Mouse (Mus musculus): ENCODE measurements around the gene Tmub1.

Gene Tmub1

DNA sequence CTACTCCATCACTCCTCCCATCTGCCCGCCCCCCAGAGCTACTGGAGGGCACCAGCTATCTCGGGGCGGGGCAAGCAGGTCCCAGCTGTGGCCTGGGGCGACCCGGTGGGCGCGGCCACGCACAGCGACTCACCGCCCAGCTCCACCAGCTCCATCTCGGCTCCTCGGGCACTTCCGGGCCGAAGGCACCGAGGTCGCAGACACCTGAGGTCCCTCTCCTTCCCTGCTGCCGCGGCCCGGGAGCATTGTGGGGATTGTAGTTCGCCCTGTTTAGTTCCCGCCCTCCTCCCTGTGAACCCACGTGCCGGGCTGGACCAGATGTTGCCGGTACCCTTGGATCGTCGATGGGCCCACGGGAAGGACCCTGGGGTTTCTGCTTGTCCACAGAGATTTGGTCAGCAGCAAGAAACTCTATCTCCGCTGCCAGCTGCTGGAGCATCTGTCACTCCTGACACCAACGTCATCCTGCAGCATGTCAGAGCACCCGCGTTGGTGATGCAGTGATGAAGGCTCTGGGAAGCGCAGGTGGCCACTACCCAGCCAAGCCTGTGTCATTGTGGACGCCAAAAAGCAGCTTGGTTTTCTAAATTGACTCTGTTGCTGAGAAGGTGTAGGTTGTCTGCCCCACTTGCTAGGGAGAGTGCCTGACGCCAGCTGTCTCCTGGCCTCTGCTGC, at the start of gene Tmub1:
TSS of gene Tmub1 (minus strand) at position 231 of the 675 bp plus-strand sequence.
- 1% methylated on average over 34 of the region's 34 CpGs for WGBS

DNA sequence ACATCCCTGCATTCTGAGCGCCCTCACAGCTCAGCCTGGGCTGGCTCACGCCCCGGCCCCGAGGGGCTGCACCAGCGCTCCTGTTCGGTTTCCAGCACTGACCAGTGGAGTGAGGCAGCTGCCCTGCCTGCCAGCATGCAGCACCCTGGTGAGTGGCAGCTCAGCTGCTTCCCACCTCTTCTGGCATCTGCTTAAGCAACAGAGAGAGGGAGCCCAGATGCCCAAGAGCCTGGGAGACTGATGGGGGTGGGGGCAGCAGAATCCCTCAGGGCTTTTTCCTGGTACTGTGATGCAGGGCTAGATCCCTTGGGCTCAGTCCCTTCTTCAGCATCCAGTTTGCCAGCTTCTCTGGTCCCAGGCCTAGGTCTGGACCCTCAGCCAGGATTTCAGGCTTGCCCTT, 49.1 kb upstream of the Tmub1 start:
- 55% methylated on average over 6 of the region's 6 CpGs for WGBS

DNA sequence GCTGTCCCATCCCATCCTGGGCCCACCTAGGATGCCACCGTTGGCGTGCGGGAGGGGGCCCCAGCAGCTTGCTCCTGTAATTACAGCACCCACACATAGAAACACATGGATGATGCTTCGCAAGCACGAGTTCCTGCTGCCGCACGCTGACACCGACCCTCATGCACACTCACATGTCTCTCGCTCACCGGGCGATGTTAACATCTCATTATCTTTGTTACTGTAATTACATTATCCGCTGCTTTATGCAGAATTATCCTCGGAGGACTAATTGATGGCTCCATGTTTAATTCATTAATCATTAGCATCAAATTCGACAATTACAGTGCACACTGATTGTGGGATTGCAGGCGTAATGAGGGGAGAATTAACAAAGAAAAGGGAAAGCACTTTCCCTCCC, 47.4 kb upstream of the Tmub1 start:
- WGBS, result 62% methylated on average over 15 of the region's 15 CpGs

- WGBS, result 75% methylated on average over 16 of the region's 16 CpGs
Measured at GRCm38 (mm10) chr5:24492546-24493285, 45.1 kb upstream of the Tmub1 start.

DNA sequence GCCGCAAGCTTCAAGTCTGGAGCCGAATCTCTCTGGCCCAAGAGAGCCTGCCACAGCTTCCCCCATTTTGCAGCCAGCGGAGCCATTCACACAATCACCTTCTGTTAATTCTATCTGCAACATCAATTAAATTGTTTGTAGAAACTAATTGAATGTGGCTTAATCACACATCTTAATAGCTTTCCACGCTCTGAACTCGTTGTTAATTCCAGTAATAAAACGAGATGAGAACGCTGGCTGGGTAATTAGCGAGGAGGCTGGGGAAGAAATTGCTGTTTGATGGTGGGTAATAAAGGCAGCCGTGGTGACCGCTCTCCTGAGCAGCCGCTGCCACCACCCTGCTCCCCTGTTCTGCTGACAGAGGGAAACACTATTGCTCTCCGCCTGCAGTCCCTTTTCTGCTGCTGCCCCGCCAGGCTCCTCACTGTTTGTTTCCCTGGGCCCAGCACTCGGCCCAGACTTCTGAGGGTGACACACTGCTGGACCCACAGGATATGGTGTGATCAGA, 42.8 kb upstream of the Tmub1 start:
- WGBS, result 72% methylated on average over 14 of the region's 14 CpGs

- 75% methylated on average over 5 of the region's 5 CpGs for WGBS
Measured at GRCm38 (mm10) chr5:24486738-24487137, 39.1 kb upstream of the Tmub1 start.

DNA sequence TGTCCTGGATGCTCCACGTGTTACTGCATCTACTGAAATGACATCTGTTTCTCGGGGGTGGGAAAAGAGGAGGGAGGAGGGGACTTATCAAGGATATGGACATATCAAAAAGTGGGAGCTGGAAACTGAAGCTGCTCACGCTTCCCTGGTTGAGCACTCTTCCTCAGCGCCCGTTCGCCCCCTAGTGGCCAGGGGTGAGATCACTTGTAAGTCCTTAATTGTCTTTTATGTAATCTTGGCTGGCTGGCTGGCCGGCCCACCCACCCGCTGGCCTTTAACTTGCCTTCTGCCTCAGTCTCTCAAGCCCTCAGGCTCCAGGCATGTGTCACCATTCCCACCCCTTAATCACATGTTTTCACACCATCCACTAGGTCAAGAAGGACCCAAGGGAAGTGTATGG, 38.4 kb upstream of the Tmub1 start:
- WGBS, result 1% methylated on average over 8 of the region's 8 CpGs

GRCm38 (mm10) chr5:24484963-24485362, 37.3 kb upstream of the Tmub1 start:
- WGBS, result 32% methylated on average over 22 of the region's 22 CpGs

GRCm38 (mm10) chr5:24483326-24483725, 35.7 kb upstream of the Tmub1 start:
- WGBS, result 32% methylated on average over 11 of the region's 11 CpGs

DNA sequence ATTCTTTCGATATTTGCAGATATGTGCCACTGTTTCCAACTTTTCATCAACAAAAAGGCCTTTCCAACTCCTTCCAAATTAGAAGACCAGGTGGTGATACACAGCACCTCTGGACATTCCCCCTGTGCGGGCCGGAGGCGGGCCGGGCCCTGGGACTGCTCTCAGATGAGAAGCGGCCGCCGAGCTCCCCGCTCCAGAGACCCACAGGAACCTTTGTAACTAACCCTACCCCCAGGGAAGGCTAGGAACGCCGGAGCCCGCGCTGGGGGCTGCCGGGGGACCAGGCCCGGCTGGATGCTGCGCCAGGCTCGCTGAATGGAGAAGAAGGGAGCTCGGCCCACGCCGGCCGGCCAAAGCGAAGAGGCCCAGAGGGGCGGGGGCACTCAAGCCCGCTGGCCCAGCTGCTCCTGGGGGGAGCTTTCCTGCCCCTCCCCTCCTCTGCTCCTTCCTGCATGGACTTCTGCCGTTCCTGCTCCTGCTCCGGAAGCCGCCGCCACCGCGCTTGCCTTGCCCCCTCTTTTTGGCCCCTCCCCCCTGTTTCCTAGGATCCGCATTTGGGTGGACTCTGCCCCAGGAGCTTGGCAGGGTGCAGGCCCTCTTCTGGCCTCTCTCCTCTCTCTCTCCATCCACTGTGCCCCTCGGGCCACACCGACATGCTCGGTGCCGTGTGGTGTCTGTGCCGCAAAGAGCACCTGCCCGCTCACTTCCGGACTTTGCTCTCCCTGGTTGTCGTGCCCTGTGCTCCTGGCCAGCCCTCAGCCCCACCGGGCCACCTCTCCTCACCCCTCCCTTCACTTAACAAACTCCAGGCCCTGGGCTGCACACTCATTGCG, 34.8 kb upstream of the Tmub1 start:
- 61% methylated on average over 41 of the region's 41 CpGs for WGBS

GRCm38 (mm10) chr5:24481647-24482046, 34.0 kb upstream of the Tmub1 start:
- WGBS, result 3% methylated on average over 3 of the region's 4 CpGs

DNA sequence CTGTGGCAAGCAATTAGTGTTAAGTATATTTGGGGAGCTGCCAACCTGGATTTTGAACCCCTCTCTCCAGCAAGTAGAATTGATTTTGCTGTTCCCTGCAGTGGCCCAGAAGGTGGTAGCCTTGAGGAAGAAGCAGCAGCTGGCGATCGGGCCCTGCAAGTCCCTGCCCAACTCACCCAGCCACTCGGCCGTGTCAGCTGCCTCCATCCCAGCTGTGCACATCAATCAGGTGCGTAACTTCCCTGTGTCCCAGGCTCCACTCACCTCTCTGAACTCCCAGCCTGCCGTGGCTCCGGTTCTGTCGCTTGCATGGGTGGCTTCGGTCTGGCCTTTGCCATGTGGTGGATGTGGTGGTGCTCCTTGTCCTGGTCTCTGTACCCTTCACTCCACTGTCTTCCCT, 30.3 kb upstream of the Tmub1 start:
- WGBS, result 93% methylated on average over 9 of the region's 9 CpGs

- 71% methylated on average over 6 of the region's 6 CpGs for whole genome bisulfite sequencing
Measured at GRCm38 (mm10) chr5:24475476-24476241, 28.0 kb upstream of the Tmub1 start.

GRCm38 (mm10) chr5:24474723-24475261, 27.1 kb upstream of the Tmub1 start:
- 5% methylated on average over 67 of the region's 67 CpGs for WGBS

- WGBS, result 24% methylated on average over 77 of the region's 77 CpGs
Measured at GRCm38 (mm10) chr5:24474025-24474722, 26.5 kb upstream of the Tmub1 start.

DNA sequence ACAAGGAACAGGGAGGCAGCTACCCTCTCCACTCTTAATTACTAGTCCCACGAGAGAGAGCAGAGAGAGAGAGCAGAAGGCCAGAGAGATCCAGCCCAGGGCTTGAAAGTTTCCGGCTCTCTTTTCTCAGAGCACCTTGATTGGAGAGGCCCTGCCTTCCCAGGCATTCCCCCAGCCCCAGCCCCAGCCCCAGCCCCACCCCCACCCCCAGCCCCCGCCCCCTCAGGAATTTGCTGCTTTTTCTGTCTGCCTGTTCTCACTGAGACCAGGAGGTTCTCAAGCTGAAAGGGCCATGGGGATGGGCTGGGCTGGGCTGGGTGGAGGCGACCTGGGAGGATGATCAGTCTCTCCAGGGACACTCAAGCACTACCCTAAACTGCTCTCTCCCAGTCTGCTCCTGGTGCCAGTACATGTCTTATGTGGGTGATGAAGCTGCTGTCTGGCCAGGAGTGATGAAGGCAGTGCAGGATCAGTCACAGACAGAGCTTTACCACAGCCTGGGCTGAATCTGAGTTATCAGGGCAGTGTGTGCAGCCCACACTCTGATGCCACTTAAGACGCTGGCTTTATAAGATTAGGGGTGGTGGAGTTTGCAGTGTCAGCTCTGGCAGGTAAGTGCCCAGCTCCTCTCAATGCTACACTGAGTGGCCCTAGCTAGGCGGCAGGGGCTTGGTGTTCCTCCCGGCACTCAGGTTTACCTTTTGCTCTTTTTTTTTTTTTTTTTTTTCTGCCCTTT, 25.4 kb upstream of the Tmub1 start:
- WGBS, result 69% methylated on average over 7 of the region's 7 CpGs

DNA sequence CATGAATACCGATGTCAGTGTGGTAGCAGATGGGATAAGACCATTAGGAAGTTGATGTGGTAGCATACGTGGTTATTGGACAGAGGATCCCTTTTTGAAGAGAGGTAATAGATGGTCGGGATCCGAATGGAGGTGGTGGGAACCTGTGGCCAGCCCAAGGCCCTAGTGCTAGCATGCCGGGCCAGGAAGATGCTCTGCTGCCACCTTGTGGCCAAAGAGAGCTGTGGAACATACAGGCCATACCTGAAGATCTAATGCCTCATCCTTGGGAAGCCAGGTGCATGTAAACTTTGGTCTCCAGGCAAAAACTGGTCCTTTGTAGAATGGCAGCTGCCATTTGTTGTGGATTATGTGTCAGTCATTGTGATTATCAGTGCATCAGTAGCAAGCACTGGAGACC, 22.9 kb upstream of the Tmub1 start:
- WGBS, result 15% methylated on average over 5 of the region's 5 CpGs

- 36% methylated on average over 12 of the region's 12 CpGs for WGBS
Measured at GRCm38 (mm10) chr5:24466762-24467161, 19.1 kb upstream of the Tmub1 start.

- 45% methylated on average over 7 of the region's 7 CpGs for WGBS
Measured at GRCm38 (mm10) chr5:24455613-24456012, 8.0 kb upstream of the Tmub1 start.

GRCm38 (mm10) chr5:24455076-24455475, 7.4 kb upstream of the Tmub1 start:
- 44% methylated on average over 3 of the region's 3 CpGs for WGBS

Data from cerebral cortex, adult 2 months (tissue).